Mouse (Mus musculus) MEL (cell line): ENCODE measurements around the gene Susd3. TPM values are rescaled to one million over a fixed set of nuclear protein-coding genes. Genes with fewer than 3 reads are reported as not detected.

Source experiments
- DNase-seq: peaks from one replicate; pipeline ENCODE4 v3.0.0; 2011; ENCODE audit warnings: low read depth, low spot score
- H3K27ac ChIP-seq: 2 replicates; pipeline ENCODE4 v1.5.1; 2012; ENCODE audit warnings: low read depth, mild to moderate bottlenecking, control low read depth, low read length, moderate library complexity; ENCODE audit not compliant: control insufficient read depth
- H3K27me3 ChIP-seq, 2 experiments: fragments of 150-350 bp in 1 of 2; sonication (generic) in 1 of 2; 2 replicates each; pipeline ENCODE4 v1.6.1; 2012; ENCODE audit warnings: low read length in 2 of 2, mild to moderate bottlenecking in 2 of 2, improper control_type of control experiment in 1 of 2, moderate library complexity in 1 of 2; ENCODE audit not compliant: insufficient read depth in 2 of 2, control insufficient read depth in 1 of 2
- H3K36me3 ChIP-seq, 2 experiments: 2 replicates each; pipeline ENCODE4 v1.6.1; 2012 to 2014; ENCODE audit warnings: low read length in 2 of 2, improper control_type of control experiment in 1 of 2, inconsistent platforms in 1 of 2, mild to moderate bottlenecking in 1 of 2; ENCODE audit not compliant: insufficient read depth in 2 of 2, control insufficient read depth in 1 of 2
- H3K4me1 ChIP-seq, 2 experiments: fragments of 150-350 bp in 1 of 2; sonication (generic) in 1 of 2; 2 replicates each; pipeline ENCODE4 v1.6.1; 2012; ENCODE audit warnings: low read length in 2 of 2, improper control_type of control experiment in 1 of 2, mild to moderate bottlenecking in 1 of 2; ENCODE audit not compliant: insufficient read depth in 2 of 2, control insufficient read depth in 1 of 2
- H3K4me3 ChIP-seq, 2 experiments: fragments of 150-350 bp in 1 of 2; sonication (generic) in 1 of 2; 2 replicates each; pipeline ENCODE4 v1.5.1; 2012; ENCODE audit warnings: low read depth in 2 of 2, low read length in 2 of 2, mild to moderate bottlenecking in 2 of 2, moderate library complexity in 2 of 2, control low read depth in 1 of 2, improper control_type of control experiment in 1 of 2; ENCODE audit not compliant: control insufficient read depth in 1 of 2, insufficient read depth in 1 of 2
- H3K79me2 ChIP-seq: 2 replicates; pipeline ENCODE4 v1.6.1; 2012; ENCODE audit warnings: mild to moderate bottlenecking, low read length, moderate library complexity; ENCODE audit not compliant: control insufficient read depth, poor library complexity, insufficient read depth
- H3K9ac ChIP-seq: 2 replicates; pipeline ENCODE4 v1.6.1; 2012; ENCODE audit warnings: low read depth, mild to moderate bottlenecking, control low read depth, low read length, moderate library complexity; ENCODE audit not compliant: control insufficient read depth, poor library complexity, severe bottlenecking
- H3K9me3 ChIP-seq: fragments of 150-350 bp; sonication (generic); replicated peaks from 2 replicates; pipeline ENCODE4 v1.6.1; 2012; ENCODE audit warnings: mild to moderate bottlenecking, low read length, improper control_type of control experiment, moderate library complexity; ENCODE audit not compliant: insufficient read depth
- CHD1 ChIP-seq: IDR thresholded peaks from 2 replicates; pipeline ENCODE4 v1.6.1; 2012; ENCODE audit warnings: low read depth, mild to moderate bottlenecking, inconsistent platforms, low read length, improper control_type of control experiment
- CHD2 ChIP-seq: IDR thresholded peaks from 2 replicates; pipeline ENCODE4 v1.6.1; 2011; ENCODE audit warnings: low read length, improper control_type of control experiment
- CTCF ChIP-seq, 3 experiments: IDR thresholded peaks in 2 of 3; conservative IDR thresholded peaks in 1 of 3; 2 replicates each; pipeline ENCODE4 v1.5.1; 2011 to 2012; ENCODE audit warnings: low read length in 3 of 3, low read depth in 2 of 3, mild to moderate bottlenecking in 2 of 3, improper control_type of control experiment in 1 of 3, inconsistent platforms in 1 of 3, mixed read lengths in 1 of 3, moderate library complexity in 1 of 3; ENCODE audit not compliant: control insufficient read depth in 1 of 3, insufficient read depth in 1 of 3, poor library complexity in 1 of 3, severe bottlenecking in 1 of 3
- E2F4 ChIP-seq: IDR thresholded peaks from 2 replicates; pipeline ENCODE4 v1.6.1; 2011; ENCODE audit warnings: low read depth, low read length, improper control_type of control experiment, borderline replicate concordance
- EP300 ChIP-seq, 2 experiments: IDR thresholded peaks; 2 replicates each; pipeline ENCODE4 v1.6.1; 2011; ENCODE audit warnings: improper control_type of control experiment in 2 of 2, low read length in 2 of 2, low read depth in 1 of 2, mild to moderate bottlenecking in 1 of 2
- ETS1 ChIP-seq: IDR thresholded peaks from 2 replicates; pipeline ENCODE4 v1.6.1; 2012; ENCODE audit warnings: low read depth, mild to moderate bottlenecking, inconsistent platforms, low read length, improper control_type of control experiment, moderate library complexity
- GATA1 ChIP-seq: IDR thresholded peaks from 2 replicates; pipeline ENCODE4 v1.6.1; 2011; ENCODE audit warnings: low read depth, low read length, improper control_type of control experiment
- KAT2A ChIP-seq: conservative IDR thresholded peaks from 2 replicates; pipeline ENCODE4 v1.6.1; 2012; ENCODE audit warnings: low read depth, low read length, improper control_type of control experiment, inconsistent platforms
- MAFK ChIP-seq: IDR thresholded peaks from 2 replicates; pipeline ENCODE4 v1.6.1; 2011; ENCODE audit warnings: low read depth, mild to moderate bottlenecking, low read length, improper control_type of control experiment, borderline replicate concordance
- MAX ChIP-seq: IDR thresholded peaks from 2 replicates; pipeline ENCODE4 v1.6.1; 2011; ENCODE audit warnings: low read length, improper control_type of control experiment
- MAZ ChIP-seq: IDR thresholded peaks from 2 replicates; pipeline ENCODE4 v1.6.1; 2012; ENCODE audit warnings: low read depth, mild to moderate bottlenecking, inconsistent platforms, low read length, improper control_type of control experiment
- MXI1 ChIP-seq: IDR thresholded peaks from 2 replicates; pipeline ENCODE4 v1.6.1; 2011; ENCODE audit warnings: mild to moderate bottlenecking, low read depth, low read length, improper control_type of control experiment
- MYB ChIP-seq: IDR thresholded peaks from 2 replicates; pipeline ENCODE4 v1.6.1; 2011; ENCODE audit warnings: mild to moderate bottlenecking, low read depth, low read length, improper control_type of control experiment
- MYC ChIP-seq: IDR thresholded peaks from 2 replicates; pipeline ENCODE4 v1.6.1; 2011; ENCODE audit warnings: low read depth, mild to moderate bottlenecking, low read length, improper control_type of control experiment, moderate library complexity
- NRF1 ChIP-seq: IDR thresholded peaks from 2 replicates; pipeline ENCODE4 v1.6.1; 2014; ENCODE audit warnings: low read depth, mild to moderate bottlenecking, inconsistent platforms, low read length, improper control_type of control experiment, moderate library complexity; ENCODE audit not compliant: poor library complexity, insufficient read depth, severe bottlenecking
- POLR2A ChIP-seq, 2 experiments: IDR thresholded peaks; 2 replicates each; pipeline ENCODE4 v1.6.1; 2011 to 2012; ENCODE audit warnings: low read length in 2 of 2, mild to moderate bottlenecking in 2 of 2, control low read depth in 1 of 2, improper control_type of control experiment in 1 of 2, low read depth in 1 of 2, moderate library complexity in 1 of 2; ENCODE audit not compliant: control insufficient read depth in 1 of 2, insufficient read depth in 1 of 2, poor library complexity in 1 of 2
- POLR2AphosphoS2 ChIP-seq: IDR thresholded peaks from 2 replicates; pipeline ENCODE4 v1.6.1; 2011; ENCODE audit warnings: low read length, improper control_type of control experiment
- TCF12 ChIP-seq: IDR thresholded peaks from 2 replicates; pipeline ENCODE4 v1.6.1; 2014; ENCODE audit warnings: low read depth, mild to moderate bottlenecking, inconsistent platforms, low read length, improper control_type of control experiment, moderate library complexity
- USF1 ChIP-seq: IDR thresholded peaks from 2 replicates; pipeline ENCODE4 v1.6.1; 2014; ENCODE audit warnings: low read depth, mild to moderate bottlenecking, inconsistent platforms, low read length, improper control_type of control experiment, moderate library complexity
- ZKSCAN1 ChIP-seq: IDR thresholded peaks from 2 replicates; pipeline ENCODE4 v1.6.1; 2012; ENCODE audit warnings: low read depth, mild to moderate bottlenecking, inconsistent platforms, low read length, improper control_type of control experiment, moderate library complexity
- ZMIZ1 ChIP-seq: IDR thresholded peaks from 2 replicates; pipeline ENCODE4 v1.6.1; 2012; ENCODE audit warnings: low read depth, mild to moderate bottlenecking, inconsistent platforms, low read length, improper control_type of control experiment, moderate library complexity
- ZNF384 ChIP-seq: IDR thresholded peaks from 2 replicates; pipeline ENCODE4 v1.6.1; 2012; ENCODE audit warnings: low read depth, mild to moderate bottlenecking, inconsistent platforms, low read length, improper control_type of control experiment
- polyA plus RNA-seq, 2 experiments: library from polyadenylated mRNA; stranded (reverse) in 1 of 2; unstranded in 1 of 2; fragments of >175 nt in 1 of 2; fragments of >200 nt in 1 of 2; gene quantifications; 2 replicates each; pipeline versions ENCODE4 v1.2.1 to v1.2.4; 2012; ENCODE audit warnings: low replicate concordance in 2 of 2, low read depth in 1 of 2; ENCODE audit not compliant: insufficient read length in 2 of 2, insufficient read depth in 1 of 2, missing spikeins in 1 of 2
- total RNA-seq: library from RNA; depleted of rRNA; stranded (reverse); fragments of 300-350 nt; gene quantifications from 2 replicates; pipeline ENCODE4 v1.2.3, GENCODE M21; 2012

Susd3 gene
- total and polyA plus RNA-seq, 3 experiments, result 10.8 to 16.2 TPM; not detected in 1

- TF ChIP-seq CHD1, result no peak
- no peak for TF ChIP-seq POLR2A (IDR thresholded peaks at IDR 0.05; ENCODE audit: control insufficient read depth in 1 of 2, insufficient read depth in 1 of 2, low read depth in 1 of 2, low read length in 2 of 2, poor library complexity in 1 of 2)
- TF ChIP-seq CTCF (IDR thresholded peaks at IDR 0.05 in 2 of 3, conservative IDR thresholded peaks at IDR 0.05 in 1 of 3; ENCODE audit: control insufficient read depth in 1 of 3, insufficient read depth in 1 of 3, low read depth in 2 of 3, low read length in 3 of 3, poor library complexity in 1 of 3, severe bottlenecking in 1 of 3), result no peak
- no peak for TF ChIP-seq MAX
- no peak for TF ChIP-seq NRF1
- no peak for TF ChIP-seq TCF12
- TF ChIP-seq KAT2A, result no peak
- TF ChIP-seq E2F4, result no peak
- TF ChIP-seq ZKSCAN1, result no peak
- TF ChIP-seq MYB, result no peak
- TF ChIP-seq CHD2, result no peak
- H3K4me1 ChIP-seq, result 0 out of 4 replicates have a peak, but pooled peaks cover 0 to 7% of the 10 kb centered on the region in 2 experiments
- no peaks in the 10 kb centered on the region for H3K79me2 ChIP-seq
- H3K9ac ChIP-seq, result no peak overlapping the region
- DNase-seq, result no peak
- no peaks in the 10 kb centered on the region for H3K9me3 ChIP-seq
- peaks cover 0 to 3% of the 10 kb centered on the region in 2 experiments; a peak in 2 of 4 replicates for H3K36me3 ChIP-seq
- H3K27ac ChIP-seq, result no peak overlapping the region
- H3K4me3 ChIP-seq, result no peak overlapping the region
- H3K27me3 ChIP-seq, result no peaks in the 10 kb centered on the region
Observed at GRCm38 (mm10) chr13:49194811-49195210, 53.7 kb downstream of the Susd3 start.

GRCm38 (mm10) chr13:49193650-49194049 is 54.9 kb downstream of the Susd3 start:
- Histone ChIP-seq H3K79me2 (no peaks in the 10 kb centered on the region), H3K9ac (no peak overlapping the region), H3K9me3 (no peaks in the 10 kb centered on the region), H3K36me3 (peaks cover 0 to 3% of the 10 kb centered on the region in 2 experiments; a peak in 2 of 4 replicates), H3K27ac (no peak overlapping the region), H3K4me1 (0 out of 4 replicates have a peak, but pooled peaks cover 0 to 7% of the 10 kb centered on the region in 2 experiments), H3K27me3 (no peaks in the 10 kb centered on the region), H3K4me3 (no peak overlapping the region)
- TF ChIP-seq CHD1 (no peak), NRF1 (no peak), CHD2 (no peak), ZMIZ1 (no peak), MYC (no peak), GATA1 (no peak), POLR2AphosphoS2 (no peak), ZKSCAN1 (no peak), MAZ (no peak), MAX (no peak), CTCF (IDR thresholded peaks at IDR 0.05 in 2 of 3, conservative IDR thresholded peaks at IDR 0.05 in 1 of 3; ENCODE audit: control insufficient read depth in 1 of 3, insufficient read depth in 1 of 3, low read depth in 2 of 3, low read length in 3 of 3, poor library complexity in 1 of 3, severe bottlenecking in 1 of 3) (no peak), MAFK (no peak), KAT2A (no peak), ETS1 (no peak), EP300 (IDR thresholded peaks at IDR 0.05; ENCODE audit: low read depth in 1 of 2, low read length in 2 of 2) (no peak), POLR2A (IDR thresholded peaks at IDR 0.05; ENCODE audit: control insufficient read depth in 1 of 2, insufficient read depth in 1 of 2, low read depth in 1 of 2, low read length in 2 of 2, poor library complexity in 1 of 2) (no peak), USF1 (no peak), MXI1 (no peak), ZNF384 (no peak)
- no peak for DNase-seq
